Mouse (Mus musculus): Measurements from ENCODE around the gene Rbpms2.
A peak's percentile ranks its signal among the peaks of the same experiment; 100 is the strongest.

The Rbpms2 gene

GRCm38 (mm10) chr9:65697356-65697755 lies 67.9 kb downstream of the Rbpms2 start:
- no peak for DNase-seq

GRCm38 (mm10) chr9:65697992-65698391 lies 68.5 kb downstream of the Rbpms2 start:
- DNase-seq = peak in 1 of 2 experiments; percentile 17

DNA sequence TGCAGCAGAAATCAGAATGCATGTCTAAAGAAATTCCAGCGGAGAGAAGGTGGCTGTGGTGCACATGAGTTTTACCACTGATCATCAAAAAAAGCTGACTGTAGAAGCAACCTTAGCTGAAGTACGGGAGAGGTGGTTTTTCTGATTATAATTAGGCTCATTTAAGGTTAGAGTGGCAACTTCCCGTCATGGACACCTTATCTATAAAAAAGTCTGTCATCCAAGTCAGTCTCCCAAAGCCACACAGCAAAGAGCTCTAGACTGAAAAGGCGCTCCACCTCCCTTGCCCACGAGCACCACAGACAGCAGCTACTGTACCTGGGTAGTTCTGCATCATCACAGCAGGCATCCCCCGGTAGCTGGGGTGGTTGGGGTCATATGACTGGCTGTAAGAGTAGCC lies 71.1 kb downstream of the Rbpms2 start:
- no peak for DNase-seq

DNA sequence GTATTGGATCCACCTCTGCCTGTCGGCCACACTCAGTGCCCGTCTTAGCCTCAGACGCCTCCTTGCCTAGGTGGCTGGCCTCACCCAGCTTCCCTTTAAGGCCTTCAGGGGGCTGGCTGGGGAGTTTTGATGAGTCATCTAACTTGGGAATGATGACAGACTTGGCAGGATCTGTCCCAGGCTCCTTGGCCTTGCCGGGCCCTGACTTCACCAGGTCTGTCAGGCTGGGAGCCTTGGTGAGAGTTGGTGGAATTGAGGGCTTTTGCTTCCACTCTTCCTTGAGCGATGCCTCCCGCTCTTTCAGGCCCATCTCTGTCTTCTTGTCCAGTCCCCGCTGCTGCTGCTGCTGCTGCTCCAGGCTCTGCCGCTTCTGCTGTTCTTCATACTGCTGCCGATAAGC lies 72.8 kb downstream of the Rbpms2 start:
- DNase-seq = no peak

GRCm38 (mm10) chr9:65703241-65703640 lies 73.8 kb downstream of the Rbpms2 start:
- no peak for DNase-seq

DNA sequence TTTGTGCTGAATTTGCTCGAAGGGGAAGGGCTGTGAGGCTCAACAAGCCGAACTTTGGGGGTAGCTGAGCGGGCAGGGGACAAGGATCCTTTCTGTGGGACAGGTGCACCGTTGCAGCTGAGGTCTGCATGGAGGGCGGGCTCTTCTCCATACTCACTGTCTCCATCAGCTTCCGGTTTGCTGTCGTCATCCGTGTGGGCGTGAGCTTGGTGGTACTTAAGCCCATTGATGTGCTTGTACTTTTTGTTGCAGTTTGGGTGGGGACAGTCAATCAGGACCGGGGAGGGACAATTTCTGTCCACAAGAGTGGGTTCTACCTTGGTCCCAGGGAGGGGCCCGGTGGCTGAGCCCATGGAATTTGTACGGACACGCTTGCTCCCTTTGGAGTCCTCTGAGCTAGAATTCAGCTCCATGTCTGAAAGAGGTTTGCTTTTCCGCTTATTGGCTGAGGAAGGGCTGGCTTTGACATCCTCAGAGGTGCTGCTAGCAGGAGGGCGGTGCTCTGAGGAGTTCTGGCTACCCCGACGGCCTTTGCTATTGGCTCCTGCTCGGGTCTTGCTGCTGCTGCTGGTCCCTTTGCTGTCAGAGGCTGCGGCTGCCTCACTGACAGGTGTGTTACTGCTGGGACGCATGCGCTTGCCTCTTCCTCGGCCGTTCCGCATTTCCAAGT lies 74.6 kb downstream of the Rbpms2 start:
- DNase-seq = no peak
